Mouse (Mus musculus): ENCODE results near the gene Hephl1. TPM values are rescaled to one million over a fixed set of nuclear protein-coding genes. Genes with fewer than 3 reads are reported as not detected.
A peak's percentile ranks its signal among the peaks of the same experiment; 100 is the strongest.

The Hephl1 gene
- polyA plus RNA-seq, 1 experiment from 2014 or later = not detected

GRCm38 (mm10) chr9:15039848-15040247 lies 72.1 kb downstream of the Hephl1 start:
- Histone ChIP-seq H3K9me3 (replicated peaks; ENCODE audit: control insufficient read depth, low read length) (no peaks in the 10 kb centered on the region; the same call in 1 of the 2 replicates), H3K27me3 (ENCODE audit: control insufficient read depth, insufficient read depth, low read length) (no peaks in the 10 kb centered on the region), H3K4me2 (ENCODE audit: low read depth, low read length) (no peak overlapping the region), H3K27ac (ENCODE audit: low read length) (no peak overlapping the region; the same call in 1 of the 2 replicates), H3K4me1 (ENCODE audit: control insufficient read depth, insufficient read depth, low read length) (peaks cover 8% of the 10 kb centered on the region), H3K4me3 (ENCODE audit: low read length) (no peak overlapping the region), H3K9ac (ENCODE audit: low read length) (no peak overlapping the region), H3K36me3 (ENCODE audit: control insufficient read depth, insufficient read depth) (no peaks in the 10 kb centered on the region)
- 0 out of 2 replicates have a peak, but pooled peaks have one; percentile 19 for ATAC-seq (replicated peaks; ENCODE audit: extremely low read depth, insufficient read depth, low FRiP score)
- WGBS = 60% methylated on average over 5 of the region's 5 CpGs

DNA sequence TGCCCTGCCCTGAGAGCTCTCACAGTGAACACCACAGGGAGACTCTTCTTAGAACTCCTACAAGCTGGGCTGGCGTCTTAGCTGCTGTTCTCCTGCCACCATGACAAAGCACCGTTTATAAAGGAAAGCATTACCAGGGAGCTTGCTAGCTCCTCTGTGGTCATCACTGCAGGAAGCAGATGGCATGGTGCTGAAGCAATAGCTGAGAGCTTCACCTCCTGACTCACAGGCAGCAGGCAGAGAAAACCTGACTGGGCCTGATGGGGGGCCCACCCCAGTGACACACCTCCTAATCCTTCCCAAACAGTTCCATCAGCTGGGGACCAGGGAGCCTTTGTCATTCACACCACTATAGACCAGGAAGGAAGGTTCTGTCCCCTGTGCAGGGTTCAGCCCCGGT lies 74.2 kb downstream of the Hephl1 start:
- Histone ChIP-seq H3K9me3 (replicated peaks; ENCODE audit: control insufficient read depth, low read length) (no peaks in the 10 kb centered on the region; the same call in 1 of the 2 replicates), H3K9ac (ENCODE audit: low read length) (no peak overlapping the region), H3K27ac (ENCODE audit: low read length) (no peak overlapping the region), H3K4me2 (ENCODE audit: low read depth, low read length) (no peak overlapping the region), H3K4me3 (ENCODE audit: low read length) (no peak overlapping the region), H3K4me1 (ENCODE audit: control insufficient read depth, insufficient read depth, low read length) (peaks cover 17% of the 10 kb centered on the region), H3K36me3 (ENCODE audit: control insufficient read depth, insufficient read depth) (no peaks in the 10 kb centered on the region), H3K27me3 (ENCODE audit: control insufficient read depth, insufficient read depth, low read length) (no peaks in the 10 kb centered on the region)
- ATAC-seq (replicated peaks; ENCODE audit: extremely low read depth, insufficient read depth, low FRiP score) = no peak
- WGBS = 60% methylated on average over 3 of the region's 3 CpGs

- Histone ChIP-seq H3K4me1 (ENCODE audit: control insufficient read depth, insufficient read depth, low read length) (peaks cover 17% of the 10 kb centered on the region), H3K27me3 (ENCODE audit: control insufficient read depth, insufficient read depth, low read length) (no peaks in the 10 kb centered on the region)
- no peak for ATAC-seq (replicated peaks; ENCODE audit: extremely low read depth, insufficient read depth, low FRiP score)
These were observed 74.7 kb downstream of the Hephl1 start for GRCm38 (mm10) chr9:15037237-15037636.

DNA sequence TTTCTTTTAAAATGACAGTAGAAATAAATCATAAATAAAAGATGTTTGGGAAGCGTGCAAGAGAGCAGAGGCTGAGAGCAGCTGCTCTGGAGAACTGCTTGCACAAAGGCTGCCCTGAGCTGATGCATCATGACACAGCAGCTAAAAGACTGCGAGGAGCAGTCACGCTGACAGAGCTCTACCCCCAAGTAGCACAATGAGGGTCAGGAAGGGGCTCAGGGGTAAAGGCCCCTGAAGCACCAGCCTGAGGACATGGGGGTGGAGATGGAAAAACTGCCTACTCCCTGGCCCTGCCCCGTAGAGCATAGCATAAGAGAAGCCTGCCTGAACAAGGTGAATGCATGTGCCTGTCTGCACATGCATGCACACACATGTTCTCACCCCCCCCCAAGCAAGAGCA lies 75.1 kb downstream of the Hephl1 start:
- Histone ChIP-seq H3K4me1 (ENCODE audit: control insufficient read depth, insufficient read depth, low read length) (peaks cover 17% of the 10 kb centered on the region), H3K36me3 (ENCODE audit: control insufficient read depth, insufficient read depth) (no peaks in the 10 kb centered on the region), H3K9me3 (replicated peaks; ENCODE audit: control insufficient read depth, low read length) (no peaks in the 10 kb centered on the region; the same call in 1 of the 2 replicates), H3K27ac (ENCODE audit: low read length) (no peak overlapping the region), H3K4me3 (ENCODE audit: low read length) (no peak overlapping the region), H3K27me3 (ENCODE audit: control insufficient read depth, insufficient read depth, low read length) (no peaks in the 10 kb centered on the region), H3K4me2 (ENCODE audit: low read depth, low read length) (no peak overlapping the region), H3K9ac (ENCODE audit: low read length) (no peak overlapping the region)
- WGBS = 65% methylated on average over 4 of the region's 4 CpGs
- no peak for ATAC-seq (replicated peaks; ENCODE audit: extremely low read depth, insufficient read depth, low FRiP score)

More at GRCm38 (mm10) chr9:15037237-15037636, 74.7 kb downstream of the Hephl1 start:
- no peak overlapping the region for H3K4me3 ChIP-seq (ENCODE audit: low read length)
- no peak overlapping the region for H3K4me2 ChIP-seq (ENCODE audit: low read depth, low read length)
- H3K9me3 ChIP-seq (replicated peaks; ENCODE audit: control insufficient read depth, low read length) = no peaks in the 10 kb centered on the region; the same call in 1 of the 2 replicates
- H3K36me3 ChIP-seq (ENCODE audit: control insufficient read depth, insufficient read depth) = no peaks in the 10 kb centered on the region
- H3K9ac ChIP-seq (ENCODE audit: low read length) = no peak overlapping the region
- H3K27ac ChIP-seq (ENCODE audit: low read length) = no peak overlapping the region

GRCm38 (mm10) chr9:15036405-15036804 lies 75.5 kb downstream of the Hephl1 start:
- H3K4me3 ChIP-seq (ENCODE audit: low read length) = no peak overlapping the region
- WGBS = 91% methylated on average over 2 of the region's 2 CpGs

DNA sequence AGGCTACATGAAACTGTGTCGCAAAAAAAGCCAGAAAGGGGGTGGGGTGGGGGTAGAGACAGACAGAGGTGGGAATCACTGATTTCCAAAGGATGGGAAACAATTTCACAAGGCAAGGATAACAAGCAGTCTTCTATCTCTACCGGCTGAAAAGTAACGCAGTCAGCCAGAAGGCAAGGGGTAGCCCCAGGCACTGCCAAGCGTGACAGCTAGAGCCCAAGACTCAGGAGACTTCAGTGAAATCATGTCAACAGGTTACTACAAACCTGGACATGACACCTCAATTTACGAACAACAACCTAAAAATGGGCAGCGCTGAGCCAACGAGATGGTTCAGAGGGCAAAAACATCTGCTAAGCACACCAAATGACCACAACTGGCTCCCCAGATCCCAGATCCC lies 75.9 kb downstream of the Hephl1 start:
- WGBS = 87% methylated on average over 7 of the region's 7 CpGs
- H3K27ac ChIP-seq (ENCODE audit: low read length) = no peak overlapping the region
- ATAC-seq (replicated peaks; ENCODE audit: extremely low read depth, insufficient read depth, low FRiP score) = no peak
- H3K27me3 ChIP-seq (ENCODE audit: control insufficient read depth, insufficient read depth, low read length) = no peaks in the 10 kb centered on the region
- H3K9ac ChIP-seq (ENCODE audit: low read length) = no peak overlapping the region
- no peak overlapping the region for H3K4me2 ChIP-seq (ENCODE audit: low read depth, low read length)
- H3K4me1 ChIP-seq (ENCODE audit: control insufficient read depth, insufficient read depth, low read length) = peaks cover 17% of the 10 kb centered on the region
- H3K9me3 ChIP-seq (replicated peaks; ENCODE audit: control insufficient read depth, low read length) = no peaks in the 10 kb centered on the region; the same call in 1 of the 2 replicates
- no peaks in the 10 kb centered on the region for H3K36me3 ChIP-seq (ENCODE audit: control insufficient read depth, insufficient read depth)
- H3K4me3 ChIP-seq (ENCODE audit: low read length) = no peak overlapping the region

More at GRCm38 (mm10) chr9:15036405-15036804, 75.5 kb downstream of the Hephl1 start:
- H3K27me3 ChIP-seq (ENCODE audit: control insufficient read depth, insufficient read depth, low read length) = no peaks in the 10 kb centered on the region
- peaks cover 17% of the 10 kb centered on the region for H3K4me1 ChIP-seq (ENCODE audit: control insufficient read depth, insufficient read depth, low read length)
- no peak overlapping the region for H3K4me2 ChIP-seq (ENCODE audit: low read depth, low read length)
- H3K9ac ChIP-seq (ENCODE audit: low read length) = no peak overlapping the region
- ATAC-seq (replicated peaks; ENCODE audit: extremely low read depth, insufficient read depth, low FRiP score) = no peak
- no peaks in the 10 kb centered on the region; the same call in 1 of the 2 replicates for H3K9me3 ChIP-seq (replicated peaks; ENCODE audit: control insufficient read depth, low read length)
- no peaks in the 10 kb centered on the region for H3K36me3 ChIP-seq (ENCODE audit: control insufficient read depth, insufficient read depth)
- no peak overlapping the region for H3K27ac ChIP-seq (ENCODE audit: low read length)

DNA sequence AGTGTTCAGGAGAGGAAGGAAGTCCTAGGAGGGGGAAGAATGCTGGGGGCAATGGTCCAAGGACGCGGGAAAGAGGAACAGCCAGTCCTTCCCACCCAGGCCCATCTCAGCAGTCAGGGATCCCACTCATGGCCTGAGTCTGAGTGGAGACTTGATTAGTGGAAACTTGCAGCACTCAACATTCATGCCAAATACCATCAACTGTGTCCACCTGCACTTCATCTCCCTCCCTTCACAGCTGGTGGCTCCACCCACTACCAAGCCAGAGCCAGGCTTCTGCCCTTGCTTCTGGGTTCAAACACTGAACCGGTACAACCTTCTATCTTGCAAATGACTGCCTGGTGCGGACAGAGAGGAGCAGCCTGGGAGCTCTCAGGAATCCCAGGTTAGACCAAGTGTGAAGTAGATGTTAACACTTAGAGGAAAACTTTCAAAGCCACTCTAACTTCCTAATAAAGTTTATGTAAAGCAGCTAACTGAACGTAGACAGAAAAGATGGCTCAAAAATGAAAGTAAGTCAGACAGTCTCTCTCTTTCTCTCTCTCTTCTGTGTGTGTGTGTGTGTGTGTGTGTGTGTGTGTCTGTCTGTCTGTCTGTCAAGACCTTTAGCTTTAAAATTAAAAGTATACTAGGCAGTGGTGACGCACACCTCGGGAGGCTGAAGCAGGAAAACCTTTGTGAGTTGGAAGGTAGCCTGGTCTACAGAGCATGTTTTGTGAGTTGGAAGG lies 77.2 kb downstream of the Hephl1 start:
- Histone ChIP-seq H3K9ac (ENCODE audit: low read length) (no peak overlapping the region), H3K4me3 (ENCODE audit: low read length) (no peak overlapping the region), H3K27me3 (ENCODE audit: control insufficient read depth, insufficient read depth, low read length) (no peaks in the 10 kb centered on the region), H3K9me3 (replicated peaks; ENCODE audit: control insufficient read depth, low read length) (no peaks in the 10 kb centered on the region; the same call in 1 of the 2 replicates), H3K36me3 (ENCODE audit: control insufficient read depth, insufficient read depth) (no peaks in the 10 kb centered on the region), H3K4me1 (ENCODE audit: control insufficient read depth, insufficient read depth, low read length) (peaks cover 14% of the 10 kb centered on the region), H3K27ac (ENCODE audit: low read length) (no peak overlapping the region), H3K4me2 (ENCODE audit: low read depth, low read length) (no peak overlapping the region)
- WGBS = 74% methylated on average over 7 of the region's 7 CpGs
- ATAC-seq (replicated peaks; ENCODE audit: extremely low read depth, insufficient read depth, low FRiP score) = peak; percentile 10; the same call in 1 of the 2 replicates

GRCm38 (mm10) chr9:15033568-15034160 lies 78.2 kb downstream of the Hephl1 start:
- ATAC-seq (replicated peaks; ENCODE audit: extremely low read depth, insufficient read depth, low FRiP score) = no peak
- Histone ChIP-seq H3K4me3 (ENCODE audit: low read length) (no peak overlapping the region), H3K36me3 (ENCODE audit: control insufficient read depth, insufficient read depth) (no peaks in the 10 kb centered on the region), H3K4me2 (ENCODE audit: low read depth, low read length) (no peak overlapping the region), H3K27ac (ENCODE audit: low read length) (no peak overlapping the region), H3K9me3 (replicated peaks; ENCODE audit: control insufficient read depth, low read length) (no peaks in the 10 kb centered on the region; the same call in 1 of the 2 replicates), H3K9ac (ENCODE audit: low read length) (no peak overlapping the region), H3K27me3 (ENCODE audit: control insufficient read depth, insufficient read depth, low read length) (no peaks in the 10 kb centered on the region), H3K4me1 (ENCODE audit: control insufficient read depth, insufficient read depth, low read length) (peaks cover 14% of the 10 kb centered on the region)
- WGBS = 59% methylated on average over 5 of the region's 5 CpGs

GRCm38 (mm10) chr9:15032797-15033196 lies 79.1 kb downstream of the Hephl1 start:
- 89% methylated on average over 4 of the region's 4 CpGs for WGBS

More at GRCm38 (mm10) chr9:15032797-15033196, 79.1 kb downstream of the Hephl1 start:
- ATAC-seq (replicated peaks; ENCODE audit: extremely low read depth, insufficient read depth, low FRiP score) = no peak
- Histone ChIP-seq H3K27me3 (ENCODE audit: control insufficient read depth, insufficient read depth, low read length) (no peaks in the 10 kb centered on the region), H3K9me3 (replicated peaks; ENCODE audit: control insufficient read depth, low read length) (no peaks in the 10 kb centered on the region; the same call in 1 of the 2 replicates), H3K4me3 (ENCODE audit: low read length) (no peak overlapping the region), H3K4me2 (ENCODE audit: low read depth, low read length) (no peak overlapping the region), H3K4me1 (ENCODE audit: control insufficient read depth, insufficient read depth, low read length) (peaks cover 14% of the 10 kb centered on the region), H3K27ac (ENCODE audit: low read length) (no peak overlapping the region), H3K9ac (ENCODE audit: low read length) (no peak overlapping the region), H3K36me3 (ENCODE audit: control insufficient read depth, insufficient read depth) (no peaks in the 10 kb centered on the region)
